Mouse (Mus musculus): ENCODE measurements around the gene Rsph3b. TPM values are rescaled to one million over a fixed set of nuclear protein-coding genes. Genes with fewer than 3 reads are reported as not detected.

The Rsph3b gene
- 4.7 TPM for total RNA-seq (2023)

GRCm38 (mm10) chr17:6947984-6948768, at the start of gene Rsph3b:
Gene Rsph3b (minus strand): TSS chr17:6948682.

GRCm38 (mm10) chr17:6978287-6979248, 30.1 kb upstream of the Rsph3b start, which contains the start of gene Gm49721:
Gene Gm49721 (plus strand): TSS chr17:6978904.

GRCm38 (mm10) chr17:6970334-6970733, 21.9 kb upstream of the Rsph3b start, which contains the start of gene Rnaset2b:
Gene Rnaset2b (plus strand): TSS chr17:6970634.

GRCm38 (mm10) chr17:6960776-6961175, 12.3 kb upstream of the Rsph3b start, which contains the start of gene Tagap1:
Gene Tagap1 (minus strand): TSS chr17:6961156.

Other genes with a start within 250 kb of the Rsph3b start
- gene Ezr, start 165.9 kb downstream of the Rsph3b start, total RNA-seq (2023) = 403 TPM
- 77.5 TPM for gene Tagap1, start 12.5 kb upstream of the Rsph3b start, total RNA-seq (2023)
- 269 TPM for gene Rnaset2b, start 22.0 kb upstream of the Rsph3b start, total RNA-seq (2023)
- gene Gm49721, start 30.2 kb upstream of the Rsph3b start, total RNA-seq (2023) = 1.7 TPM
- gene Gm1604a, start 76.9 kb upstream of the Rsph3b start, total RNA-seq (2023) = not detected
- gene Rps6ka2, start 221.4 kb upstream of the Rsph3b start, total RNA-seq (2023) = 8.3 TPM

All from CD4-positive naive resting alpha-beta T cell, adult 76 days (primary cell).